Mouse (Mus musculus) ovary, postnatal 36 days (tissue): ENCODE data around the gene Ston2.

Experiments
- DNase-seq: peaks from one replicate; pipeline ENCODE4 v3.0.0; 2022; ENCODE audit warnings: low spot score, mixed read lengths

Gene Ston2

GRCm38 (mm10) chr12:91660640-91661417, 127.4 kb downstream of the Ston2 start:
- no peak for DNase-seq

- DNase-seq: no peak
These were observed 133.6 kb downstream of the Ston2 start for GRCm38 (mm10) chr12:91654399-91655122.

- no peak for DNase-seq
These were observed 139.8 kb downstream of the Ston2 start for GRCm38 (mm10) chr12:91648426-91648825.

- DNase-seq: peak; percentile 47
These were observed 142.6 kb downstream of the Ston2 start for GRCm38 (mm10) chr12:91645361-91646123.

GRCm38 (mm10) chr12:91643221-91643620, 145.0 kb downstream of the Ston2 start:
- DNase-seq: no peak

- DNase-seq: no peak
These were observed 145.6 kb downstream of the Ston2 start for GRCm38 (mm10) chr12:91642426-91643093.

- no peak for DNase-seq
These were observed 146.5 kb downstream of the Ston2 start for GRCm38 (mm10) chr12:91641631-91642141.

- no peak for DNase-seq
These were observed 147.1 kb downstream of the Ston2 start for GRCm38 (mm10) chr12:91641133-91641532.

GRCm38 (mm10) chr12:91640712-91641111, 147.5 kb downstream of the Ston2 start:
- DNase-seq: peak; percentile 52

GRCm38 (mm10) chr12:91638351-91638750, 149.8 kb downstream of the Ston2 start:
- peak; percentile 15 for DNase-seq

- no peak for DNase-seq
These were observed 150.9 kb downstream of the Ston2 start for GRCm38 (mm10) chr12:91637136-91637909.

- DNase-seq: no peak
These were observed 161.7 kb downstream of the Ston2 start for GRCm38 (mm10) chr12:91626482-91626881.

- DNase-seq: no peak
These were observed 163.2 kb downstream of the Ston2 start for GRCm38 (mm10) chr12:91625013-91625412.

- DNase-seq: no peak
These were observed 178.8 kb downstream of the Ston2 start for GRCm38 (mm10) chr12:91609425-91609824.

GRCm38 (mm10) chr12:91607678-91608077, 180.5 kb downstream of the Ston2 start:
- no peak for DNase-seq

- DNase-seq: no peak
These were observed 181.5 kb downstream of the Ston2 start for GRCm38 (mm10) chr12:91606651-91607050.

GRCm38 (mm10) chr12:91604600-91604999, 183.6 kb downstream of the Ston2 start:
- DNase-seq: no peak

- DNase-seq: no peak
These were observed 196.1 kb downstream of the Ston2 start for GRCm38 (mm10) chr12:91592128-91592527.

GRCm38 (mm10) chr12:91591191-91591590, 197.0 kb downstream of the Ston2 start:
- no peak for DNase-seq

GRCm38 (mm10) chr12:91590716-91591115, 197.5 kb downstream of the Ston2 start:
- peak; percentile 11 for DNase-seq
